Mouse (Mus musculus): ENCODE results near the gene Cdip1. TPM values are rescaled to one million over a fixed set of nuclear protein-coding genes. Genes with fewer than 3 reads are reported as not detected.
"Not testable (repeated sequence)": the region's sequence is repeated elsewhere in the genome, so short reads cannot be mapped to it uniquely, and the experiment has no call there.

The Cdip1 gene
- total RNA-seq, 2 experiments from 2014 or later: 126 to 148 TPM

DNA sequence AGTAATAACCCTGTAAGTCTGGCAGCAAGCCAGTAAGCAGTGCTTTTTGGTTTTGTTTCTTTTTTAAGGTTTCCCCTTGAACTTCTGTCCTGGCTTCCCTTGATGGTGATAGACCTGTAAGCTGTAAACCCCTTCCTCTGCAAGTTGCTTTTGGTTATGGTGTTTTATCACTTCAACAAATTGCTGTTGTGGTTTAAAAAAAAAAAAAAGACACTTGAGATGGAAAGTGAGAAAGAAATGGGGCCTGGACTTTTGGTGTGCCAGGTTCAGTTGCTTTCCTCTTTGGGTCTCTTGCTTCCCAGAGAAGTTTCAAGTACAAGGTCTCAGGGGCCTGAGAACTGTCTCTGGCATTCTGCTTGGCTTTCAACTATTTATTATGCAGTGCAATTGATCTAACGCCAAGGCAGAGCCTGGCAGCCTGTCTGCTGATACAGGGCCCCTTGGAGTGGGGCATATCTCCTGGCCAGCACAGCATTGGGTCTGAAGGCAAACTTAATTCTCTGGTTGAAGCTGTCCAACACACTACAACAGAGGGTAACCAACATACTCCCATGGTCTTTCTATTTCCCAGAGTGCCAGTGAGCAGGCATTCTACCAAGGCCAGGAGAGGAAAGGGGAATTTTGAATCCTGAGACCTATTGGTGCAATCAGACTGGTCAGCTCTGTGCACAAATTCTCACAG, 16.7 kb downstream of the Cdip1 start:
- DNase-seq: peak; percentile 68

DNA sequence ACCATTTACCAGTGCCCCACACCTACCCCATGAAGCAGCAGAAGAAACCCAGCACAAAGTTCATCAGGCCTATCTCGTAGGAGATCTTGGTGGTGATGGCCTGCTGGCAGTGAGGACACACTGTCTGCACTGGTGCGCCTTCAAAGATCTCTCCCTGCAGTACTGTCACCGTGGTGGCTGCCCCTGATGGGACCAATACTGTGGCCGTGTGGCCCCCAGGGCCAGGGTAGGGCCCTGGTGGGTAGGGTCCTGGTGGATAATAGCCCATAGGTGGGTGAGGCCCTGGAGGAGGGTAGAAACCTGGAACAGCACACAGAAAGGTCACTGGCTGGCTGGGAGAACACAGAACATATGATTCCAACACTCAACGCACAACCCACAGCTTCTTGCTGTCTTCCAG, 21.4 kb downstream of the Cdip1 start:
- DNase-seq: no peak

DNA sequence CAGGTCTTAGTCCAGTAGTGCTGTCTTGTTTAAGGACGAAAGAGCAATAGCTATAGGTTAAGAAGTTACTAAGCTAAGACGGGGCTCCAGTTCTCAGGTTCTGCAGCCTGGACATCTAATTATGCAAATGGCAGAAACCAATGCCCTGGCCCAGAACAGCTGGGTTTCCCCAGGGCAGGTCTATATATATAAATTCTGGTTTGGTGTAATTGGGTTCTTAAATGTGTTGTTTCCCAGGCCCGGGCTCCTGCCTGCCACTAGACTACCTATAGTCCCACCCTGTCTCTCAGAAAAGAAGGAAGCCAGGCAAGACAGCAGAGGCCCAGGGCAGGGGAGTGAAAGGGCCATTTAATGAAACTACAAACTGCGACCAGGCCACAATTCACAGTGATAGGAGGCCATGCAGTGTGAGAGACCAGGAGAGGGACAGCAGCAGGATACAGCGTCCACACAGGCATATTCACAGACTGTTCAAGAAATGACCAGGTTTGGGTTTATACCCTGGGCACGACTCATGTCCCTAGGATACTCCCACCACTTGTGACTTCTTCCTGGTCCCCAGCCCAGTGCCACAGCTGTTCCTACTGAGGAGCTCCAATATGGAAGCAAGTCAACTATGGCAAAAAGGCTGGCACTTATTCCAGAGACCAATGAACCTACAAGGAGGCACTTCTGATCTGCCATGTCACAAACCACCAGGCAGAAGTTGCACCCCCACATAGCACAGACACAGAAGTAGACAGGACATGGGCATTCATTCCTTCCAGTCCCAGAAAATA, 22.9 kb downstream of the Cdip1 start:
- DNase-seq: no peak

DNA sequence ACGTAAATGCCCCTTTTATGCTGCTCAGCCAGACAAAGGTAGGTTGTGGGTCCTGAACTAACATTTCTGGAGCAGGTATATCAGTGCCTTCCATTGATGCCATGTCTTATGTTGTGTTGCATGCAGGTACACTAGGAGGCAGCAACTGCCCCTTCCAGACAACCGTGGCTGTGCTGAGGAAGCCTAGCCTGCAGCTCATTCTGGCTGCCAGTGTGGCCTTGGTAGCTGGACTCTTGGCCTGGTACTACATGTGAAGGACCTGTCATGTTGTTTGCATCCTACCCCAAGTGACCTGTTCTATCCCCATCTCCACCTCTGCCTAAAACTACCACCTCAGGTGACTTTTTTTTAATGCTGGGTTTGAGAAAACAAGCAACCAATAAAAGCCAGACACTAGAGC, 24.2 kb downstream of the Cdip1 start:
- no peak for DNase-seq

DNA sequence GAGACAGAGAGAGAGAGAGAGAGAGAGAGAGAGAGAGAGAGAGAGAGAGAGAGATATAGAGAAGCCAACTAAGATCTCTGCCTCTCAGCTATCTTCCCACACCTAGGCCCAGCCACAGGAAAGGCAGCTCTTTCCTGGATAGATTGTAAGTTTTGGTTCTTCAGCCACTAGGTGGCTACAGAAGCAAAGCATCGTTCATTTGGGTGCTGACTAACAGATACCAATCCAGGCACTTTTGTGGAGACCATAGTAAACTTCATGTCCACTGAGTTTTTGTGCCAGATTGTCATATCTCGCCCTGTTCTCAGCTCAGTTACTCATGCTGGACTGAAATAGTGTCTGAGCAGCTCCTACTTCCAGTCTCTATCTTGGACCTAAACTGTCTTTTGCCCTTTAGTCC, 26.8 kb downstream of the Cdip1 start:
- peak; percentile 41 for DNase-seq

DNA sequence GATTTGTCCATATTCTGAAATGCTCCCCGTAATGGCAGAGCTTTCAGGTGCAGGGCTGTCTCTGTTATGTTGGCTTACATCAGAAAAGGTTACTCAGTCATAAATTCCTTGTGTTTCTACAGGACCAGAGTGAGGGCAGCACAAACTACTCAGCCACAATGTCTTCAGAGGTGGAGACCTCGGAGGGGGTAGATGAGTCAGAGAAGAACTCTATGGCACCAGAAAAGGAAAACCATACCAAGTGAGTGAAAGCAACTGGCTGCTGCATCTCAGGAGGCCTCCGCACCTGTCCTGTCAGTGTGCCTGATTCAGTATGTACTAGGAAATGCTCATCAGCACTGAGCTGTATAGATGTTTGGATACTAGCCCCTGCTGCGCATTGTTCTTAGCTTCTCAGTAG, 27.7 kb downstream of the Cdip1 start:
- no peak for DNase-seq

DNA sequence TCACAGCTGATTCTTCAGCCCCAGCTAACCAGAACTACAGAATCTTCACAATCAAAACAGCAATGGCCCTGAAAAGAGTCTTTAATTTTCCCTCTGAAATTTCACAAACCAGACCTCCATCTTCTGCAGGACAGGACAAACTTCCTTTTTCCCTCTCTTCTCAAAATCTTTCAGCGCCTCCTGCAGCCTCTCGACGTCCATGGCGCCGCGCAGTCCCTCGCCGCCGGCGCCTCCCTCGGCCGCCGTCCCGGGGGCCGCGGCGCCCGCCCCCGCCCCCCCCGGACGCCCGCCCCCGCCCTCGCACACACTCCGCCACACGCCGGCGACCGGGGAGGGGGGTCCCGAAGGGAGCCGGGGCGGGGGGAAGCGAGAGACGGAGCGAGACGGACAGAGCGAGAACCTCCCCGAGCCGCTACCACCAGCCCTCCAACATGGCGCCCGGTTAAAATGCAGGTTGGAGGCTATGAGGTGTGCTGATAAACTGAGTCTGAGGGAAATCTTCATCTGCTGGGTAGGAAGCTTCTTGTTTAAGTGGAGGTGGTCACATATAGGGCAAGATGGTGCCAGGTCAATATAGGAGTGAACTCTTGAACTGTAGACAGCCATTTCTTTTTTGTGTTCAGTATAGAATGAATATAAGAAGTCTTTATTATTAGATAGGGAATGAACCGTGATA, 33.3 kb downstream of the Cdip1 start:
- DNase-seq: not testable (repeated sequence)

DNA sequence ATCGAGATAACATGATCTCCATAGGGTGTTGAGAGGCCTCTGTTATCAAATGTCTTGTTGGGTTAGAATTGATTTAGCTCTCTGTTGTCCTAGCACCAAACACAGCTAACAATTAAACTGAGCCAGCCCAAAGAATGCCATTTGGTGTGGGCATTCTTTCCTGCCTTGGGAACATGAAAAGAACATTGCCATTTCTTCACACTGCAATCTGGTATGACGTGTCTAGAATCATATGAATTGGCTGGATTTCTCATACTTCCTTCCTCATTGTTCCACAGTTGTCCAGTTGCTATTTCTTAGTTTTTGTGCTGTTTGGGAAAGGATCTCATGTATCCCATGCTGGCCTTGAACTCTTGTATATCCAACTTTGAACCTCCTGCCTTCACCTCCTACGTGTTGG, 36.0 kb downstream of the Cdip1 start:
- no peak for DNase-seq

DNA sequence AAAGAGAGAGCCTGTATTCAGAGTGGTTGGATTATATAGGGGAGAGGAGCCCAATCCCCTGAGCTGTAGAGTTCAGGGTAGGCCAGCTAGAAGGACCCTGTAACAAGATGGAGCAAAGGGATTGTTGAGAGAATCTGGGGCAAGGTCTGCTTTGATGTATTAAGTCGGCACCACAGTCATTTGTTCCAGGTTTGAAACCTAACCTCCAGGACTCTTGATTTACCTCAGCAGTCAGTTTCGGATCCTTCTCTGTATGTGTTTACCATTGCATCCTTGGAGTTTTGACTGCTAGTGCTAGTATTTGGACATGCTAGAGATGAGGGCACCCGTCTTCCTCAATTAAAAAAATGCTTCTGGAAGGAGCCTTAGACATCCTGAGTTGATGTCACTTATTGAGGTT, 37.9 kb downstream of the Cdip1 start:
- DNase-seq: no peak

DNA sequence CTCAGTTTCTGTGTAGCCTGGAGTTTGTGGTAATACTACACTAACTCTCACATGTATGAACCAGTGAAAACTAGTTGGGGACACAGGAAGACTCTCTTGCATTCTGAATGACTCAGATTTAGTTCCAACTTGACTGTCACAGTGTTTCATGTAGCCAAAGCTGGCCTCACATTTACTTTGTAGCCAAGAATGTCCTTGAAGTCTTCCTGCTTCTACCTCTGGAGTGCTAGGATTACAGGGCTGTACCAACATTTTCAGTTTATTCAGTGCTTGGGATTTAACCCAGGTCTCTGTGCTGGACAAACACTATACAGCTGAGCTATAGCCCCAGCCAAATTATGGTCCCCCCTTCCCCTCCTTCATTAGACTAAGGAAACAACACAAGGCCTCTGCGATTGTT, 47.9 kb downstream of the Cdip1 start:
- DNase-seq: no peak

DNA sequence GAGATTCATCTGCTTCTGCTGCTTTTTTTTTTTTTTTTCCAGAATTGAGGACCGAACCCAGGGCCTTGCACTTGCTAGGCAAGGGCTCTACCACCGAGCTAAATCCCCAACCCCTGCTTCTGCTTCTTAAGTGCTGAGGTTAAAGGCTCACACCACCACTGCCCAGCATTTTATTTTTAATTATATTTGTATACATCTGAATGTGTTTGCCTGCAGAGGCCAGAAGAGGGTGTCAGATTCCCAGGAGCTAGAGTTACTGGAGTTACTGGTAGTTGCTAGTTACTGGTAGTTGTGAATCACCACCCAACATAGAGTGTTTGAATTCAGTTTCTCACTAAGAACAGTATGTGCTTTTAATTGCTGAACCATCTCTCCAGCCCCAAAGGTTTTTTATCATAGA, 50.1 kb downstream of the Cdip1 start:
- DNase-seq: no peak

DNA sequence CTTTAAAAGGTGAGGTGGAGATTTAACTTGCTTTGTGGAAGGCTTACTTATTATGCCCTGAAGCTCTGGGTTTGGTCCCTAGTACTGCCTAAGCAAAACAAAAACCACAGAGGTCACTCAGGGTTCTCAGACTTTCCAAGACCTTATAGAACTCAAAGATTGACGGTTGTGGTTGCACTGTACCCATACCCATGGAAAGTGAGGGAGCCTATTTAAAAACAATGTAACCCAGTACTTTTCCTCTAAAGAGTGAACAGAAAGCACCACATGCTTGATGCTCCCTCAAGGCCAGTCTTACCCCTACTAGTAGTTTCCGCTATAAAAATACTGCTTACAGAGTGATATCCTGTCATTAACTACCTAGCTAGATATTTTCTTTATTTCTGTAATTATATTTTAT, 53.8 kb downstream of the Cdip1 start:
- no peak for DNase-seq

DNA sequence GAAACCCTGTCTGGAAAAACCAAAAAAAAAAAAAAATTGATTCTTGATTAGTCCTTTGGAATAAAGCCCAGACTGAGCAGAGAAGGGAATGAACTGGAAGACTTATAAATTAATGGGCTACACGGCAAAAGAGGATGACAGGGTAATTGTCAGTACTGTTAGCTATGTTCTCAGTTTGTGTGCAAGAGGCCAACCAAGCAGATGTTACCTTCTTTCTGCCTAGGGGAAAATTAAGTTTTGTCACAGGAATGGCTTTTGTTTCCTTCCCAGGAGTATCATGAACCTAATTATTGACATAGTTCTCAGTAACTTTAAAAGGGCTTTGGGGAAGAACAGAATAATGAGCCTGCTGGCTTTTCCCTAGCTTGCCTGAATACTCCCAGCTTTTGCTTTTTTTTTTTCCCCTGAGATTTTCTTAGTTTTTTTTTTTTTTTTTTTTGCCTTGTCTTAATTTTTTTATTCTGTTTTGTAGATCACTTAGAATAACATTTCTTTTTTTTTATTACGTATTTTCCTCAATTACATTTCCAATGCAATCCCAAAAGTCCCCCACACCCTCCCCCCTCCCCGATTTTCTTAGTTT, 59.2 kb downstream of the Cdip1 start:
- no peak for DNase-seq

DNA sequence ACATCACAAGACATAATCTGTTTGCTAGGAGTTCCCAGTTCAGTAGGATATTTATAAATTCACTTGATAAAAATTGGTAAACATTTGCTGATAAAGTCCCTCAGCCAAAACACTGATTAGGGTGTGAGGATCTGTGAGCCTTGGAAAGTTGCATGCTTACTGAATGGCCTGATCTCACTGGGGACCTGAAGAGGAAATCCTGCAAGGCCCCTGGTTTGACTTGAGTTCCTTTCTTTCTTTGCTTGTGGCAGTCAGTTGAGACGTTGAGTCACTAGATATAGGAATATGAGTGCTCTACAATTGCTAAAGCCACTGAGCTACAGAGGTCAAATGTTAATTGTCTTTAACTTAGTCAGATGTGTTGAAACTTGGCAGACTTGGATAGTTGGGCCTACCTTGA, 62.1 kb downstream of the Cdip1 start:
- DNase-seq: peak; percentile 25

DNA sequence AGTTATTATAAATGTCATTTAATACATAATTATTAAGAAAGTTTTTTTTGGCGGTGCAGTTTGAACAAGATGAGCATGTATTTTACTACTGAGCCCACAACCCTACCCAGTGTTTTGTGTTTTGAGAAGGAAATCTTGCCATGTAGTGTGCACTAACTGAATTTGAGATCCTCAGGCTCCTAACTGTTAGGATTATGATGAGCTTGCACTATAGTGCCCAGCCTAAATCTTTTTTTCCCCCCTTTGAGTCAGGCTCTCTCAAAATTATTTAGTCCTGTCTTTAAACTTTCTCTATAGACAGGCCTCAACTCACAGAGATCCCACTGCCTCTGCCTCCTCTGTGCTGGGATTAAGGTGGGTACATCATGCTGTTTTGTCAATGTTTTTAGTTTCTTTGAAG, 62.6 kb downstream of the Cdip1 start:
- DNase-seq: no peak

DNA sequence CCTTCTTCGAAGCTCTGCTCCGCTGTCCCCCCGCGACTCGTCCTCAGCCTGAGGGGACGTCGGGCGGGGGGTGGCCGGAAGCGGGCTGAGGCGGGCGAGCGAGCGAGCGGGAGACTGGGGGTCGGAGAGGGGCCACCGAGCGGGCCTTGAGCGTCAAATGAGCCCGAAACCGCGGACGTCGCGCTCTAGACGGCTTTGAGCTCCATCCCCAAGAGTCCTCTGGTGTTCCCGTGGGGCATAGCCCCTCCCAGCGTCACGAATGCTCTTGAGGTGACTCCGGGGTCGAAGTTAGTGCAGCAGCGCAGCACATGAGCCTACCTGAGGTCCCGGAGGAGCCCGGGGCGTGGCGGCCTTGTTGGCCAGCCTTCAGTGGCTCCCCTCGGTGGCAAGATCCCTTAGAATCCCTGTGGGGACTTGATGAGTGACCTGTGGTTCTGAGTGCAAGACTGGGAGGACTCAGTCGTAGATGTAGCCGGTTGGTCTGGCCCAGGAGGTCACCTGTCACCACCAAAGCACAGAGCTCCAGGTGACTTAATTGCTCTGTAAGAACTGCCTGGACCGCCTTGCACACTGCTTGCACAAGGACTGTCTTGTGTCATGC, 63.5 kb downstream of the Cdip1 start:
- DNase-seq: peak; percentile 60

DNA sequence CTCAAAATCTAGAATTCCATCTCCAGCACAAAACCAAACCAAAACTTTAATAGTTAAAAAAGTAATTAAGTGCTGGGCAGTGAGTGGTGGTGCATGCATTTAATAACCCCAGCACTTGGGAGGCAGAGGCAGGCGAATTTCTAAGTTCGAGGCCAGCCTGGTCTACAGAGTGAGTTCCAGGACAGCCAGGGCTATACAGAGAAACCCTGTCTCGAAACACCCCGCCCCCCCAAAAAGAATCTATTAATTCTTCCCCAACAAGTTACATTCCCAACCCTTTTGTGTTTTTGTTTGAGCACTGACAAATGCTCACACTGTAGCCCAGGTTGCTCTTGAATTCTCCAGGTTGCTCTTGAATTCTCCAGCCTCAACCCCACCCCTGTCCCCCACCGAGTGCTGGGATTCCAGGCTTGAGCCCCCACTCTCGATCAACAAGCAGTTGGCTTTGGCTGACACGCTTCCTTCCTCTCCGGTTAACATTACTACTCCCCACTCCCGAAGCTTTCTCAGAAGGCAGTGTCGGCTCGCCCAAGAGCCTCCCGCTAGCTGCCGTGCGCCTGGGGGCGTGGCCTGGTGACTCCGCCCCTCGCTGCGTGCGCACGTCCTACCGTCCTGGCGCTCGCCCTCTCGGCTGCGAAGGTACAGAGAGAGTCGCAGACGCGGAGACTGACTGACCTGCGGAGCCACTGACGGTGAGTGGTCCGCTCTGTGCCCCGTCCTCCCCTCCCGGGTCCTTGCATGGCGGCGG, 64.1 kb downstream of the Cdip1 start, which contains the start of gene Hmox2:
Hmox2 (plus strand) TSS at position 582 of the 748 bp plus-strand sequence.
- peak; percentile 99 for DNase-seq

DNA sequence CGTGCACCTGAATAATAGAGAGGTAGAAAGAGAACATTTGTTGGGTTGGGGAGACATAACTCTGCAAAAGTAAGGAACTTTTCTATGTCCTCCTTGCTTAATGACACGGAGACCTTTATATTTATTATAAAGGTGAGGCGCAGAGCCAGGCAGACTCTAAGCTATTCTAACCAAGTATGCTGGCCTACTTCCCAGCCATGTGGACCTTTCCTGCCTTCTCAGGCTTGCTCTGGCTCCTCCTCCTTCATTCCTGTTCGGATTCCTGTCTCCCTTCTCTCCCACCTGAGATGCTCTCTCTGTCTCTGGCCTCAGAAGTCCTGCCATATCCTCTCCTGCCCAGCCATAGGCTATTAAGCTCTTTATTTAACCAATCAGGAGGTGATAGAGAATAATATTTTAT, 64.8 kb downstream of the Cdip1 start:
- no peak for DNase-seq

DNA sequence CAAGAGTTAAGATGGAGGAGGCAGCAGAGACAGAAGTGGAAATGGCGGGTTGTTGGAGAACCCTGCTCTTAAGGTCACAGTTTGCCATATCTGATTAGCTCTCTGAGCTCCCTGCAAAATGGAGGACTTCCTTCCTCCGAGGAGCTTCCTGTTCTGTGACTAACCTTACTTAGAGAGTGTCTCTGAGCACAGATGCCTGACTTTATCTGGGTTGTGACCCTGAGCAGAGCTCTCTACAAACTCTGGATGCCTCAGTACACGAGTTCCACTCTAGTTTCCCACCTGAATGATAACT, 67.2 kb downstream of the Cdip1 start:
- no peak for DNase-seq

DNA sequence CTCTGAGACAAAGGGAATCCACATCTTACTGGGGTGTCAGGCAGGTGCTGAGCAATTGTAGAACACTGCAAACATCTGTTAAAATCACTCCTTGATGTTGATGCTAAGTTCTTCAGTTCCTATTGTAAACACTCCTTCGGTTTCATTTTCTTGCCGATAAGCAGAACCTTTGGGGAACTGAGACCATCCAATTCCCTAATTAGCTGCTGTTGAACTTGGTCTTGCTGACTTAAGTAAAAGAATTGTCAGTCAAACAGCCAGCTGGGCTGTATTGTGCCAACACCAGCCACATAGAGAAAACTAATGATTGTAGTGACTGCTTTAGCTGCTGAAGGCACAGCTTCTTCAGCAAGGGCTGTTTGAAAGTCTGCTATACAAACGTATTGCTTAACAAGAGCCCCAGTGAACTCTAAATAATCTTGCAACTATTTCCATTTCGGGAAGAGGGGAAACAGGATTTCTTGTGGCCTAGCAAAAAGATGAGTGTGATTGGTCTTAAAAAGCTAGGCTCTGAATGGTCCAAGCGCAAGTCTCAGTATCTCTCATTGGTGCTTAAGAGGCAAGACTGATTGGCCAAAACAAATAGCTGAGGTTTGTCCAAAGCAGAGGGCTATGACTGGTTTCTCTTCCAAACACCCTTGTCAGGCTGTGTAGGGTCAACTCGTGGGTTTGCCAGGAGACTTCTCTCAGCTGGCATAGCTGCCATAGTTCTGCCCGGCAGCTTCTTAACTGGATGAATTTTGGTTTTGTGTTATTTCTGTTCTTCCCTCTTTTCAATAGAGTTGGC, 67.8 kb downstream of the Cdip1 start:
- no peak for DNase-seq
